Mouse (Mus musculus) hindbrain, postnatal 0 days (tissue): Measurements from ENCODE around the gene Trmt10a. TPM values are rescaled to one million over a fixed set of nuclear protein-coding genes. Genes with fewer than 3 reads are reported as not detected.

ENCODE experiments used
- ATAC-seq: fragments of 200-750 bp; cut with Nextera tagmentation; 2 replicates; pipeline ENCODE4 v1.8.0; 2017; ENCODE audit warnings: mild to moderate bottlenecking, moderate TSS enrichment, moderate library complexity
- DNase-seq: peaks from one replicate; pipeline ENCODE4 v3.0.0-alpha.2; 2015; ENCODE audit warnings: low spot score
- H3K27ac ChIP-seq: fragments of 300-500 bp; sonication (generic); 2 replicates; pipeline ENCODE4 v1.5.1; 2014; ENCODE audit warnings: mild to moderate bottlenecking
- H3K27me3 ChIP-seq: fragments of 300-500 bp; sonication (generic); 2 replicates; pipeline ENCODE4 v1.6.1; 2014; ENCODE audit warnings: low read length, mixed read lengths; ENCODE audit not compliant: insufficient read depth
- H3K36me3 ChIP-seq: fragments of 300-500 bp; sonication (generic); 2 replicates; pipeline ENCODE4 v1.6.1; 2014; ENCODE audit warnings: low read length, mixed read lengths; ENCODE audit not compliant: insufficient read depth
- H3K4me1 ChIP-seq: fragments of 300-500 bp; sonication (generic); 2 replicates; pipeline ENCODE4 v1.6.1; 2014; ENCODE audit warnings: antibody characterized with exemption, low read length, mixed read lengths; ENCODE audit not compliant: insufficient read depth
- H3K4me2 ChIP-seq: fragments of 300-500 bp; sonication (generic); 2 replicates; pipeline ENCODE4 v1.6.1; 2014; ENCODE audit warnings: low read depth, mild to moderate bottlenecking, low read length, moderate library complexity, mixed read lengths
- H3K4me3 ChIP-seq: fragments of 300-500 bp; sonication (generic); 2 replicates; pipeline ENCODE4 v1.5.1; 2014; ENCODE audit warnings: low read length
- H3K9ac ChIP-seq: fragments of 300-500 bp; sonication (generic); replicated peaks from 2 replicates; pipeline ENCODE4 v1.6.1; 2014; ENCODE audit warnings: mild to moderate bottlenecking, low read length, moderate library complexity, mixed read lengths
- H3K9me3 ChIP-seq: fragments of 300-500 bp; sonication (generic); 2 replicates; pipeline ENCODE4 v1.6.1; 2016; ENCODE audit warnings: low read length, mixed read lengths
- CTCF ChIP-seq: IDR thresholded peaks from 2 replicates; pipeline ENCODE4 v1.5.1; 2016; ENCODE audit warnings: antibody characterized with exemption, control low read depth, low read depth
- WGBS: fragments of 180-500 bp; shearing (Covaris S2); extraction: QIAGEN DNeasy Blood & Tissue Kit; methylation state at CpG from one replicate; pipeline ENCODE4 v1.1.7; 2014; 5-methylcytosine and 5-hydroxymethylcytosine counted together
- polyA plus RNA-seq: library from polyadenylated mRNA; unstranded; fragments of >200 nt; fragmentation: Nextera tagmentation; extraction: Ambion mirVana; gene quantifications from 2 replicates; pipeline ENCODE4 v1.2.1, GENCODE M21; 2015
- total RNA-seq: library from RNA; depleted of rRNA; stranded (reverse); fragments of >200 nt; gene quantifications from 2 replicates; pipeline ENCODE4 v1.2.3, GENCODE M21; 2014; rRNA removed

Trmt10a gene
- total and polyA plus RNA-seq, 2 experiments from 2014 or later, result 3.1 to 9.3 TPM

DNA sequence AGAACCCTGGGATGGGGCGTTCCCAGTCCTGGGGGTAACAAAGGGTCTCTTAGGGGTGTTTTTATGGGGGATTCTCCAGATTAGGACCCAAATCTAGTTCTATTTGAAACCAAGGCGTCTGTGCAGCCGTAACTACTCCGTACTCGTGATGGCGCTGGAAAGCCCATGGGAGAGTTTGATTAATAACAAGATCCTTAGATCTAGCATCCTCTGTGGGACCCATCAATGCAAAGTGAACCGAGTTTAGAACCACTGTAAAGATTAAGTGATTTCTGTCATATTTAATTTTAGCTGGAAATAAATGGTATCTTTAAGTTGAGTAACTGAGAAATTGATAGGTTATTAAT lies 55.4 kb downstream of the Trmt10a start:
- ATAC-seq (peak; percentile 24; the same call in 1 of the 2 replicates), DNase-seq (peak; percentile 7)
- H3K27ac ChIP-seq, result no peak overlapping the region
- no peaks in the 10 kb centered on the region for H3K4me1 ChIP-seq
- H3K27me3 ChIP-seq, result no peaks in the 10 kb centered on the region
- TF ChIP-seq CTCF, result no peak
- H3K9ac ChIP-seq, result no peak overlapping the region; the same call in 1 of the 2 replicates
- H3K36me3 ChIP-seq, result no peaks in the 10 kb centered on the region
- H3K4me3 ChIP-seq, result peak overlapping the region; percentile 17; the same call in 1 of the 2 replicates
- WGBS, result 69% methylated on average over 7 of the region's 7 CpGs
- H3K4me2 ChIP-seq, result peak overlapping the region; percentile 51
- H3K9me3 ChIP-seq, result no peaks in the 10 kb centered on the region

DNA sequence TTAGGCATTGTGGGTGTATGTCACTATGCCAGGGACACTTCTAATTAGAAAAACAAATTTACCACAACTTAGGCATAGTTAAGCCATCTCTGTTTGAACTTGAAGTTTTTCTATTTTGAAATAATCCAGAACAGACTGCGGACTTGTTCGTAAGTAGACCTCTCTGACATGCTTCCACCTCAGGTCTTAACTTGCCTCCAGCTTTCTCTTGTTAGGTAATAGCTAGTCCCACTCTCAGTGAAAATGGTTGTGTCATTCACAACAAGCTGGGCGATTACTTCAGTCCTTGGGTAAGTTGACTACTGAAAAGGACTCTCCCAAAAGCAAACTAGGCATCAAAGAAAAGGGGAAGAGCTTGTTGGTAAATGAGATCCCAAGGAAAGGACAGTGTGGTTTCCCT lies 65.6 kb downstream of the Trmt10a start:
- Histone ChIP-seq H3K9me3 (no peaks in the 10 kb centered on the region), H3K27me3 (no peaks in the 10 kb centered on the region), H3K4me3 (no peak overlapping the region), H3K9ac (no peak overlapping the region), H3K27ac (no peak overlapping the region), H3K4me2 (no peak overlapping the region), H3K36me3 (no peaks in the 10 kb centered on the region), H3K4me1 (no peaks in the 10 kb centered on the region)
- ATAC-seq (no peak), DNase-seq (no peak)
- TF ChIP-seq CTCF, result no peak
- 95% methylated on average over 3 of the region's 3 CpGs for WGBS

Other genes starting within 250 kb of the Trmt10a start
- gene Lamtor3, start 224.9 kb upstream of the Trmt10a start, total RNA-seq, result 78.9 and 84.2 TPM in 2 replicates
- 108 and 112 TPM in 2 replicates for gene Lamtor3, start 224.9 kb upstream of the Trmt10a start, polyA plus RNA-seq
- gene Dapp1, start 161.9 kb upstream of the Trmt10a start, total RNA-seq, result 1.3 and 2.6 TPM in 2 replicates
- gene Dapp1, start 161.9 kb upstream of the Trmt10a start, polyA plus RNA-seq, result 1.9 and 2.3 TPM in 2 replicates
- 0.10 and 0.22 TPM in 2 replicates for gene 1110002E22Rik, start 78.4 kb upstream of the Trmt10a start, total RNA-seq
- gene 1110002E22Rik, start 78.4 kb upstream of the Trmt10a start, polyA plus RNA-seq, result 0.05 and 0.09 TPM in 2 replicates
- gene Gm5105, start 76.1 kb upstream of the Trmt10a start, total RNA-seq, result not detected in 2 replicates
- gene Gm5105, start 76.1 kb upstream of the Trmt10a start, polyA plus RNA-seq, result 0.11 and 0.18 TPM in 2 replicates
- 3.3 and 4.5 TPM in 2 replicates for gene Mttp, start 1.5 kb downstream of the Trmt10a start, total RNA-seq
- 6.3 and 6.6 TPM in 2 replicates for gene Mttp, start 1.5 kb downstream of the Trmt10a start, polyA plus RNA-seq
- gene 4930579F01Rik, start 50.4 kb downstream of the Trmt10a start, total RNA-seq, result not detected in 2 replicates
- 0.09 TPM in 1 of 2 replicates, not detected in the other for gene 4930579F01Rik, start 50.4 kb downstream of the Trmt10a start, polyA plus RNA-seq
- 0.22 and 0.37 TPM in 2 replicates for gene Adh7, start 74.3 kb downstream of the Trmt10a start, total RNA-seq
- gene Adh7, start 74.3 kb downstream of the Trmt10a start, polyA plus RNA-seq, result 0.70 and 1.2 TPM in 2 replicates
- 0.97 and 1.3 TPM in 2 replicates for gene Adh1, start 117.5 kb downstream of the Trmt10a start, total RNA-seq
- 3.8 and 4.5 TPM in 2 replicates for gene Adh1, start 117.5 kb downstream of the Trmt10a start, polyA plus RNA-seq
- not detected in 2 replicates for gene Adh6a, start 169.8 kb downstream of the Trmt10a start, total RNA-seq
- gene Adh6a, start 169.8 kb downstream of the Trmt10a start, polyA plus RNA-seq, result not detected in 2 replicates
- gene Adh6b, start 198.3 kb downstream of the Trmt10a start, total RNA-seq, result 0.16 TPM in 1 of 2 replicates, not detected in the other
- gene Adh6b, start 198.3 kb downstream of the Trmt10a start, polyA plus RNA-seq, result 0.19 and 0.20 TPM in 2 replicates